Mouse (Mus musculus) liver, postnatal 0 days (tissue): ENCODE results near the gene Gas2.

ENCODE experiments used
- CTCF ChIP-seq: sonication (generic); IDR thresholded peaks from 2 replicates; pipeline ENCODE4 v1.5.1; 2016; ENCODE audit warnings: antibody characterized with exemption, low read depth
- EP300 ChIP-seq: IDR thresholded peaks from 2 replicates; pipeline ENCODE4 v1.6.1; 2016; ENCODE audit warnings: antibody characterized with exemption, low read depth, mild to moderate bottlenecking

DNA sequence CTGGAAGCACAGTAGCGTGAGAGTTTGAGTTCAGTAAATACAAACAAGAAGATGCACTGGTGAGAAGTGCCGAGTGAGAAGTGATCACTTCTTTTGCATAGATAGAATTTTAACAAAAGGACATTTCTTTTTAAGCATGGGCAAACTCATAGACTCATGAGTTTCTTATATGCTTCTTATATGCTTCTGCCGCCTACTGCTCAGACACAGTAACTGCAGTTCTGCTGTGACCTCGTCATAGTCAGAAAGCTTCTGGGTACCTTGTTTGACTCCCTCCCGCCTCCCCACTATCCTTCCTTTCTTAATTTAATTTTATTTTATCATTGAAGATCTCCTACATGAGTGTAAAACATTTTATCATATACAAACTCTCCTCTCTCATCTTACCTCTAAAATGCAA lies 117.5 kb downstream of the Gas2 start:
- TF ChIP-seq EP300 (no peak), CTCF (peak; percentile 65)
